Mouse (Mus musculus) embryonic facial prominence, embryonic 14.5 days (tissue): ENCODE data around the gene Lrch1. TPM values are rescaled to one million over a fixed set of nuclear protein-coding genes. Genes with fewer than 3 reads are reported as not detected.
A peak's percentile ranks its signal among the peaks of the same experiment; 100 is the strongest.

ENCODE experiments used
- ATAC-seq: fragments of 200-750 bp; cut with Nextera tagmentation; 2 replicates; pipeline ENCODE4 v1.8.0; 2017; ENCODE audit warnings: low read depth, moderate number of reproducible peaks, moderate TSS enrichment
- DNase-seq: peaks from one replicate; pipeline ENCODE4 v3.0.0-alpha.2; 2015; ENCODE audit warnings: low spot score
- H3K27ac ChIP-seq: fragments of 300-500 bp; sonication (generic); replicated peaks from 2 replicates; pipeline ENCODE4 v1.5.1; 2014; ENCODE audit warnings: low read depth, mild to moderate bottlenecking, low read length, moderate library complexity
- H3K27me3 ChIP-seq: fragments of 300-500 bp; sonication (generic); replicated peaks from 2 replicates; pipeline ENCODE4 v1.6.1; 2014; ENCODE audit warnings: low read length; ENCODE audit not compliant: control insufficient read depth, insufficient read depth
- H3K36me3 ChIP-seq: fragments of 300-500 bp; sonication (generic); 2 replicates; pipeline ENCODE4 v1.6.1; 2014; ENCODE audit warnings: low read length, mixed read lengths; ENCODE audit not compliant: control insufficient read depth, insufficient read depth
- H3K4me1 ChIP-seq: fragments of 300-500 bp; sonication (generic); 2 replicates; pipeline ENCODE4 v1.6.1; 2014; ENCODE audit warnings: antibody characterized with exemption, low read length; ENCODE audit not compliant: control insufficient read depth, insufficient read depth
- H3K4me2 ChIP-seq: fragments of 300-500 bp; sonication (generic); 2 replicates; pipeline ENCODE4 v1.6.1; 2014; ENCODE audit warnings: low read depth, mild to moderate bottlenecking, low read length, moderate library complexity, mixed read lengths
- H3K4me3 ChIP-seq: fragments of 300-500 bp; sonication (generic); 2 replicates; pipeline ENCODE4 v1.5.1; 2014; ENCODE audit warnings: low read depth, mild to moderate bottlenecking, low read length
- H3K9ac ChIP-seq: fragments of 300-500 bp; sonication (generic); 2 replicates; pipeline ENCODE4 v1.6.1; 2014; ENCODE audit warnings: low read depth, mild to moderate bottlenecking, low read length, moderate library complexity, mixed read lengths
- H3K9me3 ChIP-seq: fragments of 300-500 bp; sonication (generic); 2 replicates; pipeline ENCODE4 v1.6.1; 2016; ENCODE audit warnings: low read length; ENCODE audit not compliant: control insufficient read depth
- WGBS: fragments of 180-500 bp; shearing (Covaris S2); extraction: QIAGEN DNeasy Blood & Tissue Kit; methylation state at CpG from one replicate; pipeline ENCODE4 v1.1.7; 2014; 5-methylcytosine and 5-hydroxymethylcytosine counted together
- polyA plus RNA-seq: library from polyadenylated mRNA; unstranded; fragments of >200 nt; fragmentation: Nextera tagmentation; extraction: Ambion mirVana; gene quantifications from 2 replicates; pipeline ENCODE4 v1.2.1, GENCODE M21; 2014

Gene Lrch1
- polyA plus RNA-seq, 1 experiment from 2014 or later, result 15.6 TPM

DNA sequence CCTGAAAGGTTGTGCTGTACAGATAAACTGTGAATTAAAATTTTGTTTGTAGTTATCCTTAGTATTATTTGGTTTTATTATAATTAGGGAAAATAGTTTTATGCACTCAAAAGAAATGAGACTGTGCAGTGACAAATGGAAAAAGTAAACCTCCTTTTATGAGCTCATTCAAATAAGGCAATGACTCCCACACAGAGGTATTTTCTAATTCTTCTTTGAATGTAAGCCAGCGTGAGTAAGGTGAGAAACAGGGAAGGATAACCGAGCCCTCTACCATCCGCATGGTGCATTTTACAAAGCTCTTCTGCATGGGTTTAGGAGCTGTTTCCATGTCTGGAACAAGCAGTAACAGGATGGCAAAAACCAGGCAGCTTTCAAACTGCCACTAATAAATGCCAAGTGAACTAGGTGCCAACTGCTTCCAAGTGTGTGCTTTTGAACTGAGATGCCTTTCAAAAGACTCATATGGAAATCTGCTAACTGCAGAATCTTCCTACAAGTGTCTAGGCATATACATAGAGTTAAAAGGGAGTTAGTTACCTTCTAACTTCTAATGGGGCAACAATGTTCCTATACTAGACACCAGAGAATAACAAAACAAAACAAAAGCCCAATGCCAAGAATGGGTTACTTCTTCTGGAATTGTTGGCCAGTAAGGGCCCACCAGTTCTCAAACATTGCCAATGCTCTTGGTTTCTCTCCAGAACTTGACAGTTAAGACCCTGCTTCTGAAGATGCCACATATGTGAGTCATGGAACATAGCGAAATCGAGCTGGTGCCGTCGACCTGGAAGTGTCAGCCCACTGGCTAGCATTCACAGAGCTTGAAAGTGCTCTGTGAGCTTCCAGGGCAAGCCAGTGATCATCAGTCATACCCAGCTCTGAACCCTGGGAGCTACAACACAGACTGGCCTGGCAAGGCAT lies 124.7 kb downstream of the Lrch1 start:
- Histone ChIP-seq H3K36me3 (peaks cover 4% of the 10 kb centered on the region; the same call in 1 of the 2 replicates), H3K4me1 (peaks cover 4% of the 10 kb centered on the region), H3K27me3 (no peaks in the 10 kb centered on the region), H3K27ac (no peak overlapping the region), H3K4me2 (no peak overlapping the region), H3K4me3 (no peak overlapping the region), H3K9me3 (no peaks in the 10 kb centered on the region), H3K9ac (no peak overlapping the region)
- WGBS, result 72% methylated on average over 7 of the region's 7 CpGs
- DNase-seq (no peak), ATAC-seq (no peak)

DNA sequence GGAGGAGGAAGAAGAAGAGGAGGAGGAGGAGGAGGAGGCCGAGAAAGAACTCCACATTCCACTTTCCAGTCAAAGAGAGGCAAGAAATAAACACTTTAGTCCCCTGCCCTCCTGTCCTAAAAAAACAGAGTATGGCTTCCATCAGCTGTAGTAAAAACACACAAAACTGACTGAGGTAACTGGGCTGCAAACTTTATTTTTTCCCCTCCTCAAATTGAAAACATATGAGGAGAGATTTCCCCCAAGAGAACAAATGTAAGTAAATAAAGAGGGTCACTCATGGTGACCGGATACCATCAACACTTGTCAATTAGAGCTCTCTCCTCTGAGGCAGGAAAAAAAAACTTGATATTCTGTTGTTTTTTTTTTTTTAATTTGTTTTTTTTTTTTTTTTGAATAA lies 125.6 kb downstream of the Lrch1 start:
- H3K9me3 ChIP-seq, result no peaks in the 10 kb centered on the region

GRCm38 (mm10) chr14:74820180-74820813 lies 127.4 kb downstream of the Lrch1 start:
- Histone ChIP-seq H3K27ac (no peak overlapping the region), H3K4me1 (peaks cover 4% of the 10 kb centered on the region), H3K4me2 (no peak overlapping the region), H3K27me3 (no peaks in the 10 kb centered on the region), H3K9me3 (no peaks in the 10 kb centered on the region), H3K9ac (no peak overlapping the region), H3K4me3 (no peak overlapping the region), H3K36me3 (peaks cover 8% of the 10 kb centered on the region; the same call in 1 of the 2 replicates)
- DNase-seq, result peak; percentile 74
- 73% methylated on average over 11 of the region's 11 CpGs for WGBS
- ATAC-seq, result peak; percentile 85

More for the DNA sequence above, 125.6 kb downstream of the Lrch1 start:
- peaks cover 4% of the 10 kb centered on the region for H3K4me1 ChIP-seq
- peaks cover 4% of the 10 kb centered on the region; the same call in 1 of the 2 replicates for H3K36me3 ChIP-seq
- no peak overlapping the region for H3K9ac ChIP-seq
- no peak overlapping the region for H3K27ac ChIP-seq
- H3K4me2 ChIP-seq, result no peak overlapping the region
- H3K4me3 ChIP-seq, result no peak overlapping the region
- WGBS, result 24% methylated on average over 2 of the region's 2 CpGs
- no peaks in the 10 kb centered on the region for H3K27me3 ChIP-seq
- ATAC-seq (no peak), DNase-seq (no peak)

DNA sequence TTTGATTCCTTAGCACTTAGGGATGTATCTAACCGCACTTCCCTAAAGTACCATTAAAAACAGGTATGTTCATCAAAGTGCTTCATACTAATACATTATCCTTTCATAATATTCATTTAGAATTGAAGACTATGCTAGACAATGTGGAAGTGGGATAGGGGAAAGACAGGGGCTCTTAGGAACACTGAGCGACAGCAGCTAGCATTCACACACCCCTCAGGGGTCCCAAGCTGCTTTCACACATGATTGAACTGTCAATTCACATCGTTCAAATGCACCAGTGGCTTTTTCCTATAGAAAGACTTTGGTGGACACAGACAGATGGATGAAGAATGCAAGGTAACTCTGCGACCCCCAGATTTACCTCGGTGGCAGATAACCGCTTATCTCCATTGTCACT lies 131.0 kb downstream of the Lrch1 start:
- Histone ChIP-seq H3K4me3 (no peak overlapping the region), H3K27me3 (no peaks in the 10 kb centered on the region), H3K4me1 (peaks cover 4% of the 10 kb centered on the region), H3K4me2 (no peak overlapping the region), H3K36me3 (peaks cover 14% of the 10 kb centered on the region; the same call in 1 of the 2 replicates), H3K9me3 (no peaks in the 10 kb centered on the region), H3K27ac (no peak overlapping the region), H3K9ac (no peak overlapping the region)
- no peak for DNase-seq
- WGBS, result 80% methylated on average over 6 of the region's 6 CpGs
- ATAC-seq, result no peak

- Histone ChIP-seq H3K9ac (no peak overlapping the region), H3K4me3 (no peak overlapping the region), H3K27me3 (no peaks in the 10 kb centered on the region), H3K4me1 (peaks cover 2% of the 10 kb centered on the region; the same call in 1 of the 2 replicates), H3K36me3 (peaks cover 26% of the 10 kb centered on the region), H3K4me2 (no peak overlapping the region), H3K9me3 (no peaks in the 10 kb centered on the region), H3K27ac (no peak overlapping the region)
- ATAC-seq (no peak), DNase-seq (no peak)
- 81% methylated on average over 17 of the region's 17 CpGs for WGBS
These were observed 132.6 kb downstream of the Lrch1 start for GRCm38 (mm10) chr14:74814848-74815789.

DNA sequence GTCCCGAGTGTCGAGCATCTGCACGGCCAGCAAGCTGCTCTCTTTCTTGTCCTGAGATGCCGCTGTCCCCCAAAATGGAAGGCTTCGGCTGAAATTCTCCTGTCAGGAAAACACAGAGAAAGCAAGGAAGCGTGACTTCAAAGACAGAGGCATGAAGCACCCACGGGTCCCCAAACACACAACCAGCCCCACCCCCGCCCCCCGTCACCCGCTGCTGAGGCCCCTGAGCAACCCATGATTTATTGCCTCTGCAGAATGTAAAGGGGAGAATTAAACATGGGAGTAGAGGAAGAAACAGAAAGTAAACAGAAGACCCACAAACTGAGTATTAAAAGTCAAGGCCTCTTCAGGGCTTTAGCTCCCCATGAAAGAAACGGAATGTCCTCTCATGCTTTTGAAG lies 136.1 kb downstream of the Lrch1 start:
- H3K36me3 ChIP-seq, result peaks cover 52% of the 10 kb centered on the region
- no peaks in the 10 kb centered on the region for H3K27me3 ChIP-seq
- no peaks in the 10 kb centered on the region for H3K4me1 ChIP-seq
- H3K9me3 ChIP-seq, result no peaks in the 10 kb centered on the region
- H3K27ac ChIP-seq, result no peak overlapping the region
- 51% methylated on average over 11 of the region's 11 CpGs for WGBS
- no peak overlapping the region for H3K4me2 ChIP-seq
- no peak overlapping the region for H3K4me3 ChIP-seq
- no peak for ATAC-seq
- no peak overlapping the region for H3K9ac ChIP-seq
- no peak for DNase-seq

- DNase-seq, result no peak
- Histone ChIP-seq H3K4me1 (no peaks in the 10 kb centered on the region), H3K4me2 (no peak overlapping the region), H3K36me3 (peaks cover 72% of the 10 kb centered on the region), H3K27ac (no peak overlapping the region), H3K9ac (no peak overlapping the region), H3K9me3 (peaks cover 8% of the 10 kb centered on the region; the same call in 1 of the 2 replicates), H3K4me3 (no peak overlapping the region), H3K27me3 (no peaks in the 10 kb centered on the region)
- WGBS, result 74% methylated on average over 1 of the region's 1 CpGs
- no peak for ATAC-seq
These were observed 145.7 kb downstream of the Lrch1 start for GRCm38 (mm10) chr14:74801961-74802360.
